Mouse (Mus musculus) liver, embryonic 15.5 days (tissue): ENCODE measurements around the gene 4931414P19Rik. TPM values are rescaled to one million over a fixed set of nuclear protein-coding genes. Genes with fewer than 3 reads are reported as not detected.

Experiments
- ATAC-seq: fragments of 200-750 bp; cut with Nextera tagmentation; 2 replicates; pipeline ENCODE4 v1.8.0; 2017; ENCODE audit warnings: moderate number of reproducible peaks, mild to moderate bottlenecking, moderate library complexity; ENCODE audit not compliant: insufficient read depth
- H3K27ac ChIP-seq: fragments of 300-500 bp; sonication (generic); replicated peaks from 2 replicates; pipeline ENCODE4 v1.5.1; 2015; ENCODE audit warnings: mild to moderate bottlenecking, inconsistent platforms
- H3K27me3 ChIP-seq: fragments of 300-500 bp; sonication (generic); 2 replicates; pipeline ENCODE4 v1.6.1; 2015; ENCODE audit warnings: mild to moderate bottlenecking, inconsistent platforms
- H3K36me3 ChIP-seq: fragments of 300-500 bp; sonication (generic); replicated peaks from 2 replicates; pipeline ENCODE4 v1.6.1; 2015; ENCODE audit warnings: moderate library complexity, mild to moderate bottlenecking, inconsistent platforms
- H3K4me1 ChIP-seq: fragments of 300-500 bp; sonication (generic); replicated peaks from 2 replicates; pipeline ENCODE4 v1.6.1; 2015; ENCODE audit warnings: inconsistent platforms
- H3K4me2 ChIP-seq: fragments of 300-500 bp; sonication (generic); 2 replicates; pipeline ENCODE4 v1.6.1; 2015; ENCODE audit warnings: moderate library complexity, mild to moderate bottlenecking, inconsistent platforms
- H3K4me3 ChIP-seq: fragments of 300-500 bp; sonication (generic); replicated peaks from 2 replicates; pipeline ENCODE4 v1.5.1; 2015; ENCODE audit warnings: mild to moderate bottlenecking, inconsistent platforms
- H3K9ac ChIP-seq: fragments of 300-500 bp; sonication (generic); 2 replicates; pipeline ENCODE4 v1.6.1; 2015; ENCODE audit warnings: moderate library complexity, mild to moderate bottlenecking, inconsistent platforms
- H3K9me3 ChIP-seq: fragments of 300-500 bp; sonication (generic); replicated peaks from 2 replicates; pipeline ENCODE4 v1.6.1; 2016; ENCODE audit warnings: inconsistent platforms
- WGBS: fragments of 180-500 bp; shearing (Covaris S2); methylation state at CpG from one replicate; pipeline ENCODE4 v1.1.7; 2015; ENCODE audit warnings: mixed read lengths; ENCODE audit not compliant: insufficient replicate concordance; 5-methylcytosine and 5-hydroxymethylcytosine counted together
- polyA plus RNA-seq: library from polyadenylated mRNA; unstranded; fragments of >200 nt; fragmentation: Nextera tagmentation; extraction: Ambion mirVana; gene quantifications from 2 replicates; pipeline ENCODE4 v1.2.1, GENCODE M21; 2015

The 4931414P19Rik gene
- polyA plus RNA-seq, result 1.9 and 2.9 TPM in 2 replicates

GRCm38 (mm10) chr14:54605752-54606321 lies at the start of gene 4931414P19Rik:
TSS of gene 4931414P19Rik (minus strand) at chr14:54605993.
- Histone ChIP-seq H3K27me3 (no peaks in the 10 kb centered on the region), H3K27ac (peak within 1 kb of the TSS; percentile 86), H3K9me3 (no peaks in the 10 kb centered on the region), H3K4me1 (peaks cover 40% of the 10 kb centered on the region), H3K36me3 (0 out of 2 replicates have a peak, but pooled peaks cover 4% of the 10 kb centered on the region), H3K4me2 (peak within 1 kb of the TSS; percentile 94), H3K4me3 (peak within 1 kb of the TSS; percentile 71), H3K9ac (peak within 1 kb of the TSS; percentile 75)
- WGBS, result under 1% methylated on average over 39 of the region's 39 CpGs
- peak; percentile 31 for ATAC-seq

- H3K9me3 ChIP-seq, result no peaks in the 10 kb centered on the region
- H3K4me2 ChIP-seq, result peak overlapping the region; percentile 77
- H3K4me3 ChIP-seq, result peak overlapping the region; percentile 66
- H3K9ac ChIP-seq, result peak overlapping the region; percentile 61
- H3K4me1 ChIP-seq, result peaks cover 42% of the 10 kb centered on the region
- no peaks in the 10 kb centered on the region for H3K27me3 ChIP-seq
- 0% methylated on average over 12 of the region's 12 CpGs for WGBS
- H3K27ac ChIP-seq, result peak overlapping the region; percentile 81
- peak; percentile 84 for ATAC-seq
- peaks cover 81% of the 10 kb centered on the region for H3K36me3 ChIP-seq
Observed at GRCm38 (mm10) chr14:54653496-54653895, 47.7 kb upstream of the 4931414P19Rik start.

- Histone ChIP-seq H3K27me3 (no peaks in the 10 kb centered on the region), H3K4me1 (peaks cover 42% of the 10 kb centered on the region), H3K36me3 (peaks cover 81% of the 10 kb centered on the region), H3K4me2 (peak overlapping the region; percentile 77), H3K4me3 (peak overlapping the region; percentile 66), H3K9me3 (no peaks in the 10 kb centered on the region), H3K9ac (peak overlapping the region; percentile 61), H3K27ac (peak overlapping the region; percentile 81)
- WGBS, result 2% methylated on average over 7 of the region's 7 CpGs
- ATAC-seq, result no peak
Observed at GRCm38 (mm10) chr14:54652787-54653186, 47.0 kb upstream of the 4931414P19Rik start.

- no peaks in the 10 kb centered on the region for H3K9me3 ChIP-seq
- H3K27ac ChIP-seq, result 0 out of 2 replicates have a peak overlapping the region, but pooled peaks have one; percentile 81
- peaks cover 81% of the 10 kb centered on the region for H3K36me3 ChIP-seq
- no peak overlapping the region for H3K4me3 ChIP-seq
- peaks cover 42% of the 10 kb centered on the region for H3K4me1 ChIP-seq
- H3K4me2 ChIP-seq, result no peak overlapping the region
- 74% methylated on average over 4 of the region's 4 CpGs for WGBS
- no peaks in the 10 kb centered on the region for H3K27me3 ChIP-seq
- H3K9ac ChIP-seq, result no peak overlapping the region
- no peak for ATAC-seq
Observed at GRCm38 (mm10) chr14:54651556-54651955, 45.8 kb upstream of the 4931414P19Rik start.

- H3K9me3 ChIP-seq, result no peaks in the 10 kb centered on the region
- 50% methylated on average over 23 of the region's 23 CpGs for WGBS
- peak; percentile 43 for ATAC-seq
- peaks cover 42% of the 10 kb centered on the region for H3K4me1 ChIP-seq
- H3K36me3 ChIP-seq, result peaks cover 81% of the 10 kb centered on the region
- no peaks in the 10 kb centered on the region for H3K27me3 ChIP-seq
- no peak overlapping the region for H3K9ac ChIP-seq
- no peak overlapping the region for H3K4me3 ChIP-seq
- no peak overlapping the region for H3K4me2 ChIP-seq
- H3K27ac ChIP-seq, result 0 out of 2 replicates have a peak overlapping the region, but pooled peaks have one; percentile 81
Observed at GRCm38 (mm10) chr14:54650621-54651454, 45.0 kb upstream of the 4931414P19Rik start.

GRCm38 (mm10) chr14:54647900-54648299 lies 42.1 kb upstream of the 4931414P19Rik start:
- H3K9ac ChIP-seq, result no peak overlapping the region
- H3K9me3 ChIP-seq, result no peaks in the 10 kb centered on the region
- H3K36me3 ChIP-seq, result peaks cover 91% of the 10 kb centered on the region
- H3K4me3 ChIP-seq, result no peak overlapping the region
- H3K4me1 ChIP-seq, result peaks cover 26% of the 10 kb centered on the region
- no peaks in the 10 kb centered on the region for H3K27me3 ChIP-seq
- no peak for ATAC-seq
- 39% methylated on average over 4 of the region's 4 CpGs for WGBS
- no peak overlapping the region for H3K4me2 ChIP-seq
- H3K27ac ChIP-seq, result no peak overlapping the region

GRCm38 (mm10) chr14:54646898-54647636 lies 41.3 kb upstream of the 4931414P19Rik start:
- no peak overlapping the region for H3K4me2 ChIP-seq
- H3K36me3 ChIP-seq, result peaks cover 97% of the 10 kb centered on the region
- no peak for ATAC-seq
- H3K9me3 ChIP-seq, result no peaks in the 10 kb centered on the region
- H3K27ac ChIP-seq, result no peak overlapping the region
- no peaks in the 10 kb centered on the region for H3K27me3 ChIP-seq
- H3K9ac ChIP-seq, result no peak overlapping the region
- peaks cover 17% of the 10 kb centered on the region for H3K4me1 ChIP-seq
- WGBS, result 91% methylated on average over 8 of the region's 8 CpGs
- H3K4me3 ChIP-seq, result no peak overlapping the region

- ATAC-seq, result no peak
- WGBS, result 91% methylated on average over 17 of the region's 17 CpGs
- Histone ChIP-seq H3K4me2 (no peak overlapping the region), H3K27ac (no peak overlapping the region), H3K4me1 (peaks cover 16% of the 10 kb centered on the region), H3K27me3 (no peaks in the 10 kb centered on the region), H3K4me3 (no peak overlapping the region), H3K36me3 (peaks cover 94% of the 10 kb centered on the region), H3K9ac (no peak overlapping the region), H3K9me3 (no peaks in the 10 kb centered on the region)
Observed at GRCm38 (mm10) chr14:54646455-54646854, 40.7 kb upstream of the 4931414P19Rik start.

GRCm38 (mm10) chr14:54644294-54644693 lies 38.5 kb upstream of the 4931414P19Rik start:
- peaks cover 15% of the 10 kb centered on the region for H3K4me1 ChIP-seq
- peaks cover 73% of the 10 kb centered on the region for H3K36me3 ChIP-seq
- 89% methylated on average over 9 of the region's 9 CpGs for WGBS
- H3K9me3 ChIP-seq, result no peaks in the 10 kb centered on the region
- ATAC-seq, result no peak
- no peak overlapping the region for H3K4me3 ChIP-seq
- no peak overlapping the region for H3K4me2 ChIP-seq
- no peak overlapping the region for H3K9ac ChIP-seq
- peaks cover 21% of the 10 kb centered on the region for H3K27me3 ChIP-seq
- no peak overlapping the region for H3K27ac ChIP-seq

- 78% methylated on average over 2 of the region's 2 CpGs for WGBS
- H3K27me3 ChIP-seq, result peaks cover 22% of the 10 kb centered on the region
- no peaks in the 10 kb centered on the region for H3K9me3 ChIP-seq
- no peak for ATAC-seq
- H3K4me3 ChIP-seq, result no peak overlapping the region
- H3K4me2 ChIP-seq, result no peak overlapping the region
- no peak overlapping the region for H3K9ac ChIP-seq
- peaks cover 62% of the 10 kb centered on the region for H3K36me3 ChIP-seq
- H3K4me1 ChIP-seq, result peaks cover 15% of the 10 kb centered on the region
- H3K27ac ChIP-seq, result no peak overlapping the region
Observed at GRCm38 (mm10) chr14:54643011-54643410, 37.2 kb upstream of the 4931414P19Rik start.
